Mouse (Mus musculus): Measurements from ENCODE around the gene Sycp2. TPM values are rescaled to one million over a fixed set of nuclear protein-coding genes. Genes with fewer than 3 reads are reported as not detected.

Sycp2 gene
- polyA plus RNA-seq, 1 experiment from 2014 or later = 0.14 TPM

GRCm38 (mm10) chr2:178430231-178430630 lies 22.7 kb upstream of the Sycp2 start, which contains the start of gene Cdh26:
Cdh26 (plus strand) TSS chr2:178430531.
- Histone ChIP-seq H3K9ac (ENCODE audit: low read length) (no peak within 1 kb of the TSS), H3K27me3 (replicated peaks; ENCODE audit: control insufficient read depth, insufficient read depth, low read length) (no peaks in the 10 kb centered on the region), H3K36me3 (ENCODE audit: control insufficient read depth, insufficient read depth, low read length) (no peaks in the 10 kb centered on the region), H3K9me3 (replicated peaks; ENCODE audit: control insufficient read depth, low read length) (no peaks in the 10 kb centered on the region), H3K4me3 (ENCODE audit: low read depth, low read length) (no peak within 1 kb of the TSS), H3K4me1 (ENCODE audit: control insufficient read depth, insufficient read depth, low read length) (no peaks in the 10 kb centered on the region), H3K4me2 (ENCODE audit: low read length) (no peak within 1 kb of the TSS), H3K27ac (ENCODE audit: low read depth, low read length) (no peak within 1 kb of the TSS)
- DNase-seq (ENCODE audit: low spot score) (no peak), ATAC-seq (no peak)
- 75% methylated on average over 4 of the region's 4 CpGs for WGBS

- WGBS = 86% methylated on average over 6 of the region's 6 CpGs
- Histone ChIP-seq H3K36me3 (ENCODE audit: control insufficient read depth, insufficient read depth, low read length) (no peaks in the 10 kb centered on the region), H3K4me1 (ENCODE audit: control insufficient read depth, insufficient read depth, low read length) (no peaks in the 10 kb centered on the region), H3K9me3 (replicated peaks; ENCODE audit: control insufficient read depth, low read length) (no peaks in the 10 kb centered on the region), H3K27me3 (replicated peaks; ENCODE audit: control insufficient read depth, insufficient read depth, low read length) (no peaks in the 10 kb centered on the region), H3K4me3 (ENCODE audit: low read depth, low read length) (no peak overlapping the region), H3K27ac (ENCODE audit: low read depth, low read length) (no peak overlapping the region), H3K9ac (ENCODE audit: low read length) (no peak overlapping the region), H3K4me2 (ENCODE audit: low read length) (no peak overlapping the region)
- no peak for DNase-seq (ENCODE audit: low spot score)
- no peak for ATAC-seq
Measured at GRCm38 (mm10) chr2:178429426-178429825, 21.9 kb upstream of the Sycp2 start.

- no peak overlapping the region for H3K4me3 ChIP-seq (ENCODE audit: low read depth, low read length)
- H3K4me2 ChIP-seq (ENCODE audit: low read length) = no peak overlapping the region
- no peaks in the 10 kb centered on the region for H3K27me3 ChIP-seq (replicated peaks; ENCODE audit: control insufficient read depth, insufficient read depth, low read length)
- H3K27ac ChIP-seq (ENCODE audit: low read depth, low read length) = no peak overlapping the region
- no peak overlapping the region for H3K9ac ChIP-seq (ENCODE audit: low read length)
- no peaks in the 10 kb centered on the region for H3K4me1 ChIP-seq (ENCODE audit: control insufficient read depth, insufficient read depth, low read length)
- no peaks in the 10 kb centered on the region for H3K9me3 ChIP-seq (replicated peaks; ENCODE audit: control insufficient read depth, low read length)
- no peaks in the 10 kb centered on the region for H3K36me3 ChIP-seq (ENCODE audit: control insufficient read depth, insufficient read depth, low read length)
- no peak for ATAC-seq
- DNase-seq (ENCODE audit: low spot score) = no peak
- 87% methylated on average over 4 of the region's 4 CpGs for WGBS
Measured at GRCm38 (mm10) chr2:178428676-178429075, 21.2 kb upstream of the Sycp2 start.

- H3K27ac ChIP-seq (ENCODE audit: low read depth, low read length) = no peak overlapping the region
- H3K9ac ChIP-seq (ENCODE audit: low read length) = no peak overlapping the region
- no peaks in the 10 kb centered on the region for H3K9me3 ChIP-seq (replicated peaks; ENCODE audit: control insufficient read depth, low read length)
- H3K27me3 ChIP-seq (replicated peaks; ENCODE audit: control insufficient read depth, insufficient read depth, low read length) = no peaks in the 10 kb centered on the region
- H3K4me1 ChIP-seq (ENCODE audit: control insufficient read depth, insufficient read depth, low read length) = no peaks in the 10 kb centered on the region
- ATAC-seq (no peak), DNase-seq (ENCODE audit: low spot score) (no peak)
- H3K36me3 ChIP-seq (ENCODE audit: control insufficient read depth, insufficient read depth, low read length) = no peaks in the 10 kb centered on the region
- 83% methylated on average over 9 of the region's 9 CpGs for WGBS
- H3K4me2 ChIP-seq (ENCODE audit: low read length) = no peak overlapping the region
- H3K4me3 ChIP-seq (ENCODE audit: low read depth, low read length) = no peak overlapping the region
Measured at GRCm38 (mm10) chr2:178428183-178428582, 20.7 kb upstream of the Sycp2 start.

- H3K27ac ChIP-seq (ENCODE audit: low read depth, low read length) = no peak overlapping the region
- no peaks in the 10 kb centered on the region for H3K36me3 ChIP-seq (ENCODE audit: control insufficient read depth, insufficient read depth, low read length)
- ATAC-seq (no peak), DNase-seq (ENCODE audit: low spot score) (no peak)
- H3K27me3 ChIP-seq (replicated peaks; ENCODE audit: control insufficient read depth, insufficient read depth, low read length) = no peaks in the 10 kb centered on the region
- no peak overlapping the region for H3K4me3 ChIP-seq (ENCODE audit: low read depth, low read length)
- H3K4me1 ChIP-seq (ENCODE audit: control insufficient read depth, insufficient read depth, low read length) = no peaks in the 10 kb centered on the region
- H3K4me2 ChIP-seq (ENCODE audit: low read length) = no peak overlapping the region
- no peaks in the 10 kb centered on the region for H3K9me3 ChIP-seq (replicated peaks; ENCODE audit: control insufficient read depth, low read length)
- H3K9ac ChIP-seq (ENCODE audit: low read length) = no peak overlapping the region
- 89% methylated on average over 5 of the region's 5 CpGs for WGBS
Measured at GRCm38 (mm10) chr2:178427181-178427580, 19.7 kb upstream of the Sycp2 start.

DNA sequence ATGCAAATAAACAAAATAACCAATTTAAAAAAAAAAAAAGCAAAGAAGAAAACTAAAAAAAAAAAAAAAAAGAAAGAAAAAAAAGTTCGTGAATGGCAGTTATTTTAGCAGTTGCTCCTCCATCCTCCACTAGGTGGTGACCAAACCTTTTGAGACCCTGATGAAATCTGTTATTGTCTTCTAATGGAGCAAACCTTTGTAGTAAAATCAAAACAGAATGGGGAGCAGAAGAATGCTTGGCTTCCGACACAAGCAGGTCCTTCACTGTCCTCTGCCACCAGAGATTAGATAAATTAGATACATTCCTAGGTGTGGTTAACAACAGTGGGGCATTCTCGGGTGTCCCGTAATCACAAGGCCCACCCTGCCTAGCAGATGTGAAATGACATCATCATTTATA lies 18.7 kb upstream of the Sycp2 start:
- H3K27me3 ChIP-seq (replicated peaks; ENCODE audit: control insufficient read depth, insufficient read depth, low read length) = no peaks in the 10 kb centered on the region
- no peak overlapping the region for H3K27ac ChIP-seq (ENCODE audit: low read depth, low read length)
- ATAC-seq = 0 out of 2 replicates have a peak, but pooled peaks have one; percentile 23
- H3K4me2 ChIP-seq (ENCODE audit: low read length) = no peak overlapping the region
- H3K9me3 ChIP-seq (replicated peaks; ENCODE audit: control insufficient read depth, low read length) = no peaks in the 10 kb centered on the region
- H3K4me3 ChIP-seq (ENCODE audit: low read depth, low read length) = no peak overlapping the region
- no peaks in the 10 kb centered on the region for H3K4me1 ChIP-seq (ENCODE audit: control insufficient read depth, insufficient read depth, low read length)
- no peaks in the 10 kb centered on the region for H3K36me3 ChIP-seq (ENCODE audit: control insufficient read depth, insufficient read depth, low read length)
- DNase-seq (ENCODE audit: low spot score) = peak; percentile 83
- no peak overlapping the region for H3K9ac ChIP-seq (ENCODE audit: low read length)
- 48% methylated on average over 4 of the region's 4 CpGs for WGBS

DNA sequence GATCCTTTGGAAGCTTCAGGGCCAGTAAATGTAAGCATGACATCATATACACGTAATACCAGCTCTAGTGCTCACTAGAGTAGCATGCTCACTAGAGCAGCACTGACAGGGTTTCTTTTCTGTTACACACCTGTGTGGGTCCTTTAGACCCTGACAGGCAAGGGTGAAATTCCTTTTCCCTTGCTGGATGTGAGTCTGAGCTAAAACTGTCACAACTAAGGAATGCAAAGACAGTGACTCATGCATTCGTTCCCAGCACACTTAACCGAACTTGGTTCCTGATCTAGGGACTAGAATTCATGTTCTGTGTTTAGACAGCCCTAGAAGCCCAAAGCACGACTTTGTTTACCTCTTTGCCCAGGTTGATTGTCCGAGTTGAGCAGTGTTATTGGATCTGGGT lies 15.7 kb upstream of the Sycp2 start:
- H3K27ac ChIP-seq (ENCODE audit: low read depth, low read length) = no peak overlapping the region
- no peaks in the 10 kb centered on the region for H3K27me3 ChIP-seq (replicated peaks; ENCODE audit: control insufficient read depth, insufficient read depth, low read length)
- no peak for ATAC-seq
- H3K4me3 ChIP-seq (ENCODE audit: low read depth, low read length) = no peak overlapping the region
- no peak for DNase-seq (ENCODE audit: low spot score)
- no peaks in the 10 kb centered on the region for H3K4me1 ChIP-seq (ENCODE audit: control insufficient read depth, insufficient read depth, low read length)
- 78% methylated on average over 5 of the region's 5 CpGs for WGBS
- H3K9me3 ChIP-seq (replicated peaks; ENCODE audit: control insufficient read depth, low read length) = no peaks in the 10 kb centered on the region
- H3K9ac ChIP-seq (ENCODE audit: low read length) = no peak overlapping the region
- no peak overlapping the region for H3K4me2 ChIP-seq (ENCODE audit: low read length)
- H3K36me3 ChIP-seq (ENCODE audit: control insufficient read depth, insufficient read depth, low read length) = no peaks in the 10 kb centered on the region

- WGBS = 66% methylated on average over 2 of the region's 3 CpGs
- no peaks in the 10 kb centered on the region for H3K4me1 ChIP-seq (ENCODE audit: control insufficient read depth, insufficient read depth, low read length)
- no peak overlapping the region for H3K9ac ChIP-seq (ENCODE audit: low read length)
- no peaks in the 10 kb centered on the region for H3K9me3 ChIP-seq (replicated peaks; ENCODE audit: control insufficient read depth, low read length)
- H3K36me3 ChIP-seq (ENCODE audit: control insufficient read depth, insufficient read depth, low read length) = no peaks in the 10 kb centered on the region
- H3K27ac ChIP-seq (ENCODE audit: low read depth, low read length) = no peak overlapping the region
- no peaks in the 10 kb centered on the region for H3K27me3 ChIP-seq (replicated peaks; ENCODE audit: control insufficient read depth, insufficient read depth, low read length)
- no peak overlapping the region for H3K4me3 ChIP-seq (ENCODE audit: low read depth, low read length)
- H3K4me2 ChIP-seq (ENCODE audit: low read length) = no peak overlapping the region
- no peak for DNase-seq (ENCODE audit: low spot score)
- ATAC-seq = no peak
Measured at GRCm38 (mm10) chr2:178422186-178422585, 14.7 kb upstream of the Sycp2 start.

DNA sequence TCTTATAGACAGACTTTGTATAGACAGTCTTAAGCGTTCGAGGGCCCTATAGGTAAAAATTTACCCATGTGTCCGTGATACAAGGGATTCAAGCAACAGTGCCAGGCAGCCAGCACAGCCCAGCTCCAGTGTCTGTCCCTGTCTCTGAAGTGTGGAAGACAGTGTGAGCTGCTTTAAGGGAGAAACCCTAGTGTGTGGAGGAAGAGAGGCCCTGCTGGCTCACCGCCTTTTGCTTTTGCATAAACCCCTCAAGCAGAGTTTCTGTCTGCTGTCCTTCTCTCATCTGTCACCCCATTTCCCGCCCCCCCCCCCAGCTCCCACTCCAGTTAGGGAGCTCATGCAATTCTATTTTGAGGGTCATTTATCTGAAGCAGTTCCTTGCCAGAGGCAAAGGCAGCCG lies 14.1 kb upstream of the Sycp2 start:
- ATAC-seq (no peak), DNase-seq (ENCODE audit: low spot score) (no peak)
- 65% methylated on average over 6 of the region's 6 CpGs for WGBS
- H3K4me1 ChIP-seq (ENCODE audit: control insufficient read depth, insufficient read depth, low read length) = no peaks in the 10 kb centered on the region
- H3K4me3 ChIP-seq (ENCODE audit: low read depth, low read length) = no peak overlapping the region
- H3K27ac ChIP-seq (ENCODE audit: low read depth, low read length) = no peak overlapping the region
- H3K36me3 ChIP-seq (ENCODE audit: control insufficient read depth, insufficient read depth, low read length) = no peaks in the 10 kb centered on the region
- H3K9me3 ChIP-seq (replicated peaks; ENCODE audit: control insufficient read depth, low read length) = no peaks in the 10 kb centered on the region
- no peaks in the 10 kb centered on the region for H3K27me3 ChIP-seq (replicated peaks; ENCODE audit: control insufficient read depth, insufficient read depth, low read length)
- no peak overlapping the region for H3K4me2 ChIP-seq (ENCODE audit: low read length)
- no peak overlapping the region for H3K9ac ChIP-seq (ENCODE audit: low read length)
